Mouse (Mus musculus): Measurements from ENCODE around the gene Pla2g6. TPM values are rescaled to one million over a fixed set of nuclear protein-coding genes. Genes with fewer than 3 reads are reported as not detected.

The Pla2g6 gene
- polyA plus RNA-seq, 2 experiments: 12.7 to 21.8 TPM

- H3K36me3 ChIP-seq (ENCODE audit: control insufficient read depth, insufficient read depth, low read length): peaks cover 77% of the 10 kb centered on the region
- WGBS: 91% methylated on average over 6 of the region's 6 CpGs
These were observed 90.2 kb downstream of the Pla2g6 start for GRCm38 (mm10) chr15:79238036-79238435.

More at GRCm38 (mm10) chr15:79238036-79238435, 90.2 kb downstream of the Pla2g6 start:
- Histone ChIP-seq H3K4me3 (replicated peaks; ENCODE audit: low read length) (no peak overlapping the region), H3K27ac (replicated peaks; ENCODE audit: low read depth, low read length) (no peak overlapping the region), H3K27me3 (ENCODE audit: control insufficient read depth, insufficient read depth, low read length) (no peaks in the 10 kb centered on the region), H3K9ac (ENCODE audit: low read depth, low read length, severe bottlenecking) (no peak overlapping the region), H3K9me3 (ENCODE audit: control insufficient read depth, low read length) (no peaks in the 10 kb centered on the region), H3K4me2 (replicated peaks; ENCODE audit: low read depth, low read length, severe bottlenecking) (no peak overlapping the region), H3K4me1 (ENCODE audit: control insufficient read depth, insufficient read depth, low read length) (no peaks in the 10 kb centered on the region)
- DNase-seq (ENCODE audit: low spot score) (no peak), ATAC-seq (ENCODE audit: low FRiP score, low read depth) (no peak)
- TF ChIP-seq POLR2A (IDR thresholded peaks at IDR 0.05; ENCODE audit: borderline replicate concordance, extremely low read depth, insufficient read depth, insufficient read length): no peak

MicroRNAs encoded within 50 kb of the gene (microRNA counts, 519-probe panel; counts per million panel counts)
- microRNA mmu-miR-1943: 1,685 counts per million, percentile 15 among the panel's probes with 10 or more counts

Small RNA genes within 50 kb of the gene (microRNA-seq; reads per million reads assigned to microRNA genes)
- gene Mir1943: 1.6 reads per million

Other genes with a start within 250 kb of the Pla2g6 start
- 31.0 and 35.4 TPM in 2 replicates for gene Micall1, start 219.5 kb downstream of the Pla2g6 start, polyA plus RNA-seq (2012; rRNA removed)
- 12.8 and 14.8 TPM in 2 replicates for gene Micall1, start 219.5 kb downstream of the Pla2g6 start, polyA plus RNA-seq (2014; fragmentation: Nextera tagmentation; extraction: Ambion mirVana)
- 116 and 192 TPM in 2 replicates for gene Polr2f, start 187.4 kb downstream of the Pla2g6 start, polyA plus RNA-seq (2012; rRNA removed)
- 326 and 334 TPM in 2 replicates for gene Polr2f, start 187.4 kb downstream of the Pla2g6 start, polyA plus RNA-seq (2014; fragmentation: Nextera tagmentation; extraction: Ambion mirVana)
- 3.8 and 4.7 TPM in 2 replicates for gene 1700088E04Rik, start 187.1 kb downstream of the Pla2g6 start, polyA plus RNA-seq (2012; rRNA removed)
- 6.1 and 7.1 TPM in 2 replicates for gene 1700088E04Rik, start 187.1 kb downstream of the Pla2g6 start, polyA plus RNA-seq (2014; fragmentation: Nextera tagmentation; extraction: Ambion mirVana)
- 20.3 and 26.9 TPM in 2 replicates for gene Sox10, start 163.2 kb downstream of the Pla2g6 start, polyA plus RNA-seq (2012; rRNA removed)
- gene Sox10, start 163.2 kb downstream of the Pla2g6 start, polyA plus RNA-seq (2014; fragmentation: Nextera tagmentation; extraction: Ambion mirVana): 7.8 and 9.0 TPM in 2 replicates
- gene Pick1, start 99.2 kb downstream of the Pla2g6 start, polyA plus RNA-seq (2012; rRNA removed): 82.4 and 82.6 TPM in 2 replicates
- 23.3 and 25.7 TPM in 2 replicates for gene Pick1, start 99.2 kb downstream of the Pla2g6 start, polyA plus RNA-seq (2014; fragmentation: Nextera tagmentation; extraction: Ambion mirVana)
- 1.5 and 2.6 TPM in 2 replicates for gene Gm49486, start 99.0 kb downstream of the Pla2g6 start, polyA plus RNA-seq (2012; rRNA removed)
- 0.89 and 1.2 TPM in 2 replicates for gene Gm49486, start 99.0 kb downstream of the Pla2g6 start, polyA plus RNA-seq (2014; fragmentation: Nextera tagmentation; extraction: Ambion mirVana)
- 0.16 and 0.35 TPM in 2 replicates for gene Slc16a8, start 73.6 kb downstream of the Pla2g6 start, polyA plus RNA-seq (2012; rRNA removed)
- 0.51 and 0.66 TPM in 2 replicates for gene Slc16a8, start 73.6 kb downstream of the Pla2g6 start, polyA plus RNA-seq (2014; fragmentation: Nextera tagmentation; extraction: Ambion mirVana)
- gene Baiap2l2, start 42.9 kb downstream of the Pla2g6 start, polyA plus RNA-seq (2012; rRNA removed): 11.7 TPM in 2 replicates
- gene Baiap2l2, start 42.9 kb downstream of the Pla2g6 start, polyA plus RNA-seq (2014; fragmentation: Nextera tagmentation; extraction: Ambion mirVana): 8.5 and 10.9 TPM in 2 replicates
- 5.0 and 5.5 TPM in 2 replicates for gene Maff, start 18.2 kb upstream of the Pla2g6 start, polyA plus RNA-seq (2012; rRNA removed)
- 3.0 and 3.6 TPM in 2 replicates for gene Maff, start 18.2 kb upstream of the Pla2g6 start, polyA plus RNA-seq (2014; fragmentation: Nextera tagmentation; extraction: Ambion mirVana)
- gene Tmem184b, start 75.2 kb upstream of the Pla2g6 start, polyA plus RNA-seq (2012; rRNA removed): 121 and 163 TPM in 2 replicates
- 67.9 and 76.8 TPM in 2 replicates for gene Tmem184b, start 75.2 kb upstream of the Pla2g6 start, polyA plus RNA-seq (2014; fragmentation: Nextera tagmentation; extraction: Ambion mirVana)
- 184 and 214 TPM in 2 replicates for gene Csnk1e, start 127.2 kb upstream of the Pla2g6 start, polyA plus RNA-seq (2012; rRNA removed)
- gene Csnk1e, start 127.2 kb upstream of the Pla2g6 start, polyA plus RNA-seq (2014; fragmentation: Nextera tagmentation; extraction: Ambion mirVana): 83.8 and 98.0 TPM in 2 replicates
- 0.36 and 0.43 TPM in 2 replicates for gene Kcnj4, start 176.9 kb upstream of the Pla2g6 start, polyA plus RNA-seq (2012; rRNA removed)
- 0.08 TPM in 1 of 2 replicates, not detected in the other for gene Kcnj4, start 176.9 kb upstream of the Pla2g6 start, polyA plus RNA-seq (2014; fragmentation: Nextera tagmentation; extraction: Ambion mirVana)
- gene Kdelr3, start 188.0 kb upstream of the Pla2g6 start, polyA plus RNA-seq (2012; rRNA removed): 143 and 171 TPM in 2 replicates
- 137 and 158 TPM in 2 replicates for gene Kdelr3, start 188.0 kb upstream of the Pla2g6 start, polyA plus RNA-seq (2014; fragmentation: Nextera tagmentation; extraction: Ambion mirVana)
- 724 and 821 TPM in 2 replicates for gene Ddx17, start 218.4 kb upstream of the Pla2g6 start, polyA plus RNA-seq (2012; rRNA removed)
- 92.6 and 98.0 TPM in 2 replicates for gene Ddx17, start 218.4 kb upstream of the Pla2g6 start, polyA plus RNA-seq (2014; fragmentation: Nextera tagmentation; extraction: Ambion mirVana)

All from limb, embryonic 14.5 days (tissue).